Mouse (Mus musculus) lung, embryonic 16.5 days (tissue): Measurements from ENCODE around the gene Clmp. TPM values are rescaled to one million over a fixed set of nuclear protein-coding genes. Genes with fewer than 3 reads are reported as not detected.

Source experiments
- polyA plus RNA-seq: library from polyadenylated mRNA; unstranded; fragments of >200 nt; fragmentation: Nextera tagmentation; extraction: Ambion mirVana; gene quantifications from 2 replicates; pipeline ENCODE4 v1.2.1, GENCODE M21; 2015

Clmp gene
- polyA plus RNA-seq, 1 experiment from 2014 or later = 10.8 TPM

Other genes with a start within 250 kb of the Clmp start
- 4.2 and 4.9 TPM in 2 replicates for gene Gramd1b, start 154.6 kb upstream of the Clmp start, polyA plus RNA-seq
- gene Gm21915, start 15.3 kb upstream of the Clmp start, polyA plus RNA-seq = not detected in 2 replicates
- gene Hspa8, start 115.0 kb downstream of the Clmp start, polyA plus RNA-seq = 2,362 and 2,391 TPM in 2 replicates
- gene Bsx, start 188.2 kb downstream of the Clmp start, polyA plus RNA-seq = not detected in 2 replicates